Mouse (Mus musculus): ENCODE data around the gene Gpr152. TPM values are rescaled to one million over a fixed set of nuclear protein-coding genes. Genes with fewer than 3 reads are reported as not detected.
A peak's percentile ranks its signal among the peaks of the same experiment; 100 is the strongest.

The Gpr152 gene
- polyA plus RNA-seq (2015; fragmentation: Nextera tagmentation; extraction: Ambion mirVana): not detected in 2 replicates

GRCm38 (mm10) chr19:4139446-4139845 lies at the start of gene Gpr152:
Gene Gpr152 (plus strand): TSS chr19:4139787.
- no peaks in the 10 kb centered on the region for H3K36me3 ChIP-seq (replicated peaks)
- peaks cover 22% of the 10 kb centered on the region for H3K4me1 ChIP-seq (replicated peaks)
- no peak within 1 kb of the TSS for H3K9ac ChIP-seq
- peaks cover 35% of the 10 kb centered on the region for H3K27me3 ChIP-seq
- no peak within 1 kb of the TSS for H3K4me2 ChIP-seq
- no peak within 1 kb of the TSS for H3K27ac ChIP-seq (replicated peaks)
- H3K9me3 ChIP-seq (replicated peaks): no peaks in the 10 kb centered on the region
- H3K4me3 ChIP-seq (replicated peaks): no peak within 1 kb of the TSS
- WGBS (ENCODE audit: insufficient replicate concordance): 63% methylated on average over 2 of the region's 2 CpGs
- no peak for ATAC-seq (ENCODE audit: insufficient read depth)

- Histone ChIP-seq H3K27ac (replicated peaks) (no peak overlapping the region), H3K4me2 (no peak overlapping the region), H3K9me3 (replicated peaks) (no peaks in the 10 kb centered on the region), H3K27me3 (peaks cover 23% of the 10 kb centered on the region), H3K36me3 (replicated peaks) (no peaks in the 10 kb centered on the region), H3K4me1 (replicated peaks) (peaks cover 14% of the 10 kb centered on the region), H3K9ac (no peak overlapping the region), H3K4me3 (replicated peaks) (no peak overlapping the region)
- 61% methylated on average over 3 of the region's 3 CpGs for WGBS (ENCODE audit: insufficient replicate concordance)
- no peak for ATAC-seq (ENCODE audit: insufficient read depth)
These were observed 49.1 kb upstream of the Gpr152 start for GRCm38 (mm10) chr19:4090446-4090845.

- no peaks in the 10 kb centered on the region for H3K36me3 ChIP-seq (replicated peaks)
- no peak overlapping the region for H3K27ac ChIP-seq (replicated peaks)
- peaks cover 20% of the 10 kb centered on the region for H3K4me1 ChIP-seq (replicated peaks)
- H3K9me3 ChIP-seq (replicated peaks): no peaks in the 10 kb centered on the region
- WGBS (ENCODE audit: insufficient replicate concordance): 16% methylated on average over 2 of the region's 2 CpGs
- ATAC-seq (ENCODE audit: insufficient read depth): no peak
- H3K4me2 ChIP-seq: no peak overlapping the region
- no peak overlapping the region for H3K4me3 ChIP-seq (replicated peaks)
- peaks cover 16% of the 10 kb centered on the region for H3K27me3 ChIP-seq
- H3K9ac ChIP-seq: no peak overlapping the region
These were observed 48.2 kb upstream of the Gpr152 start for GRCm38 (mm10) chr19:4091383-4091782.

GRCm38 (mm10) chr19:4092750-4093149 lies 46.8 kb upstream of the Gpr152 start:
- no peaks in the 10 kb centered on the region for H3K9me3 ChIP-seq (replicated peaks)
- WGBS (ENCODE audit: insufficient replicate concordance): 45% methylated on average over 3 of the region's 3 CpGs
- peaks cover 30% of the 10 kb centered on the region for H3K4me1 ChIP-seq (replicated peaks)
- no peak overlapping the region for H3K4me3 ChIP-seq (replicated peaks)
- ATAC-seq (ENCODE audit: insufficient read depth): no peak
- peaks cover 11% of the 10 kb centered on the region for H3K27me3 ChIP-seq
- H3K9ac ChIP-seq: no peak overlapping the region
- no peak overlapping the region for H3K4me2 ChIP-seq
- no peak overlapping the region for H3K27ac ChIP-seq (replicated peaks)
- H3K36me3 ChIP-seq (replicated peaks): no peaks in the 10 kb centered on the region

GRCm38 (mm10) chr19:4093772-4094171 lies 45.8 kb upstream of the Gpr152 start:
- H3K4me3 ChIP-seq (replicated peaks): no peak overlapping the region
- 76% methylated on average over 7 of the region's 7 CpGs for WGBS (ENCODE audit: insufficient replicate concordance)
- no peak overlapping the region for H3K9ac ChIP-seq
- no peak overlapping the region for H3K27ac ChIP-seq (replicated peaks)
- no peak overlapping the region for H3K4me2 ChIP-seq
- H3K4me1 ChIP-seq (replicated peaks): peaks cover 34% of the 10 kb centered on the region
- ATAC-seq (ENCODE audit: insufficient read depth): no peak
- H3K27me3 ChIP-seq: peaks cover 9% of the 10 kb centered on the region
- peaks cover 6% of the 10 kb centered on the region; the same call in 1 of the 2 replicates for H3K36me3 ChIP-seq (replicated peaks)
- no peaks in the 10 kb centered on the region for H3K9me3 ChIP-seq (replicated peaks)

- no peak overlapping the region for H3K4me2 ChIP-seq
- no peak overlapping the region for H3K4me3 ChIP-seq (replicated peaks)
- no peak overlapping the region for H3K9ac ChIP-seq
- 69% methylated on average over 3 of the region's 3 CpGs for WGBS (ENCODE audit: insufficient replicate concordance)
- no peak for ATAC-seq (ENCODE audit: insufficient read depth)
- H3K4me1 ChIP-seq (replicated peaks): peaks cover 40% of the 10 kb centered on the region
- H3K27ac ChIP-seq (replicated peaks): no peak overlapping the region
- peaks cover 3% of the 10 kb centered on the region for H3K27me3 ChIP-seq
- peaks cover 6% of the 10 kb centered on the region; the same call in 1 of the 2 replicates for H3K36me3 ChIP-seq (replicated peaks)
- no peaks in the 10 kb centered on the region for H3K9me3 ChIP-seq (replicated peaks)
These were observed 45.2 kb upstream of the Gpr152 start for GRCm38 (mm10) chr19:4094348-4094747.

GRCm38 (mm10) chr19:4094774-4095303 lies 44.7 kb upstream of the Gpr152 start:
- Histone ChIP-seq H3K4me3 (replicated peaks) (no peak overlapping the region), H3K4me2 (no peak overlapping the region), H3K27ac (replicated peaks) (no peak overlapping the region), H3K36me3 (replicated peaks) (peaks cover 6% of the 10 kb centered on the region; the same call in 1 of the 2 replicates), H3K9me3 (replicated peaks) (no peaks in the 10 kb centered on the region), H3K4me1 (replicated peaks) (peaks cover 45% of the 10 kb centered on the region), H3K9ac (no peak overlapping the region), H3K27me3 (peaks cover 5% of the 10 kb centered on the region)
- 74% methylated on average over 5 of the region's 5 CpGs for WGBS (ENCODE audit: insufficient replicate concordance)
- ATAC-seq (ENCODE audit: insufficient read depth): no peak

GRCm38 (mm10) chr19:4095802-4096201 lies 43.8 kb upstream of the Gpr152 start:
- H3K4me3 ChIP-seq (replicated peaks): peak overlapping the region; percentile 74
- peak overlapping the region; percentile 93 for H3K4me2 ChIP-seq
- H3K9ac ChIP-seq: no peak overlapping the region
- H3K27me3 ChIP-seq: peaks cover 15% of the 10 kb centered on the region
- H3K27ac ChIP-seq (replicated peaks): no peak overlapping the region
- H3K9me3 ChIP-seq (replicated peaks): no peaks in the 10 kb centered on the region
- ATAC-seq (ENCODE audit: insufficient read depth): no peak
- 65% methylated on average over 3 of the region's 3 CpGs for WGBS (ENCODE audit: insufficient replicate concordance)
- peaks cover 6% of the 10 kb centered on the region; the same call in 1 of the 2 replicates for H3K36me3 ChIP-seq (replicated peaks)
- H3K4me1 ChIP-seq (replicated peaks): peaks cover 55% of the 10 kb centered on the region

GRCm38 (mm10) chr19:4096642-4097440 lies 42.7 kb upstream of the Gpr152 start, which contains the start of gene Cdk2ap2:
Gene Cdk2ap2 (plus strand): TSS chr19:4097182.
- peak; percentile 91 for ATAC-seq (ENCODE audit: insufficient read depth)
- Histone ChIP-seq H3K36me3 (replicated peaks) (peaks cover 6% of the 10 kb centered on the region; the same call in 1 of the 2 replicates), H3K9ac (peak within 1 kb of the TSS; percentile 74), H3K4me3 (replicated peaks) (peak within 1 kb of the TSS; percentile 74), H3K9me3 (replicated peaks) (no peaks in the 10 kb centered on the region), H3K27ac (replicated peaks) (peak within 1 kb of the TSS; percentile 99), H3K4me2 (peak within 1 kb of the TSS; percentile 93), H3K27me3 (peaks cover 25% of the 10 kb centered on the region), H3K4me1 (replicated peaks) (peaks cover 64% of the 10 kb centered on the region)
- WGBS (ENCODE audit: insufficient replicate concordance): under 1% methylated on average over 65 of the region's 65 CpGs

- Histone ChIP-seq H3K4me2 (peak overlapping the region; percentile 93), H3K9ac (peak overlapping the region; percentile 74), H3K27me3 (peaks cover 31% of the 10 kb centered on the region), H3K9me3 (replicated peaks) (no peaks in the 10 kb centered on the region), H3K27ac (replicated peaks) (peak overlapping the region; percentile 99), H3K36me3 (replicated peaks) (peaks cover 6% of the 10 kb centered on the region; the same call in 1 of the 2 replicates), H3K4me1 (replicated peaks) (peaks cover 63% of the 10 kb centered on the region), H3K4me3 (replicated peaks) (peak overlapping the region; percentile 74)
- 2% methylated on average over 21 of the region's 21 CpGs for WGBS (ENCODE audit: insufficient replicate concordance)
- ATAC-seq (ENCODE audit: insufficient read depth): peak; percentile 76
These were observed 42.2 kb upstream of the Gpr152 start for GRCm38 (mm10) chr19:4097441-4097825.

- Histone ChIP-seq H3K9ac (peak overlapping the region; percentile 74; the same call in 1 of the 2 replicates), H3K27me3 (peaks cover 41% of the 10 kb centered on the region), H3K4me3 (replicated peaks) (peak overlapping the region; percentile 74), H3K4me1 (replicated peaks) (peaks cover 56% of the 10 kb centered on the region), H3K9me3 (replicated peaks) (no peaks in the 10 kb centered on the region), H3K4me2 (peak overlapping the region; percentile 93), H3K27ac (replicated peaks) (peak overlapping the region; percentile 99), H3K36me3 (replicated peaks) (peaks cover 6% of the 10 kb centered on the region; the same call in 1 of the 2 replicates)
- ATAC-seq (ENCODE audit: insufficient read depth): no peak
- 71% methylated on average over 13 of the region's 13 CpGs for WGBS (ENCODE audit: insufficient replicate concordance)
These were observed 41.2 kb upstream of the Gpr152 start for GRCm38 (mm10) chr19:4098426-4098825.

All from liver, embryonic 15.5 days (tissue).